Mouse (Mus musculus) kidney, embryonic 14.5 days (tissue): ENCODE results near the gene Adss. TPM values are rescaled to one million over a fixed set of nuclear protein-coding genes. Genes with fewer than 3 reads are reported as not detected.
"Not testable (repeated sequence)": the region's sequence is repeated elsewhere in the genome, so short reads cannot be mapped to it uniquely, and the experiment has no call there.

Experiments used
- ATAC-seq: fragments of 200-750 bp; cut with Nextera tagmentation; 2 replicates; pipeline ENCODE4 v1.8.0; 2017; ENCODE audit warnings: moderate number of reproducible peaks, mild to moderate bottlenecking, moderate TSS enrichment, moderate library complexity; ENCODE audit not compliant: low FRiP score, low TSS enrichment
- H3K27ac ChIP-seq: fragments of 300-500 bp; sonication (generic); 2 replicates; pipeline ENCODE4 v1.5.1; 2014; ENCODE audit warnings: low read depth, mild to moderate bottlenecking, low read length, moderate library complexity, mixed read lengths
- H3K27me3 ChIP-seq: fragments of 300-500 bp; sonication (generic); 2 replicates; pipeline ENCODE4 v1.6.1; 2014; ENCODE audit warnings: mild to moderate bottlenecking, low read length; ENCODE audit not compliant: control insufficient read depth, insufficient read depth
- H3K36me3 ChIP-seq: fragments of 300-500 bp; sonication (generic); 2 replicates; pipeline ENCODE4 v1.6.1; 2014; ENCODE audit warnings: low read length, mixed read lengths; ENCODE audit not compliant: control insufficient read depth, insufficient read depth
- H3K4me1 ChIP-seq: fragments of 300-500 bp; sonication (generic); 2 replicates; pipeline ENCODE4 v1.6.1; 2014; ENCODE audit warnings: low read length, mixed read lengths; ENCODE audit not compliant: control insufficient read depth, insufficient read depth
- H3K4me2 ChIP-seq: fragments of 300-500 bp; sonication (generic); replicated peaks from 2 replicates; pipeline ENCODE4 v1.6.1; 2014; ENCODE audit warnings: low read depth, mild to moderate bottlenecking, low read length
- H3K4me3 ChIP-seq: fragments of 300-500 bp; sonication (generic); 2 replicates; pipeline ENCODE4 v1.5.1; 2014; ENCODE audit warnings: mild to moderate bottlenecking, low read length
- H3K9ac ChIP-seq: fragments of 300-500 bp; sonication (generic); 2 replicates; pipeline ENCODE4 v1.6.1; 2014; ENCODE audit warnings: low read depth, mild to moderate bottlenecking, low read length, moderate library complexity
- H3K9me3 ChIP-seq: fragments of 300-500 bp; sonication (generic); 2 replicates; pipeline ENCODE4 v1.6.1; 2016; ENCODE audit warnings: low read length; ENCODE audit not compliant: control insufficient read depth
- WGBS: fragments of 180-500 bp; shearing (Covaris S2); extraction: QIAGEN DNeasy Blood & Tissue Kit; methylation state at CpG from one replicate; pipeline ENCODE4 v1.1.7; 2014; 5-methylcytosine and 5-hydroxymethylcytosine counted together
- polyA plus RNA-seq: library from polyadenylated mRNA; unstranded; fragments of >200 nt; fragmentation: Nextera tagmentation; extraction: Ambion mirVana; gene quantifications from 2 replicates; pipeline ENCODE4 v1.2.1, GENCODE M21; 2014

Adss gene
- polyA plus RNA-seq, result 51.3 and 65.8 TPM in 2 replicates

- Histone ChIP-seq H3K4me2 (peak within 1 kb of the TSS; percentile 81), H3K4me3 (peak within 1 kb of the TSS; percentile 85), H3K9ac (peak within 1 kb of the TSS; percentile 85), H3K27me3 (no peaks in the 10 kb centered on the region), H3K9me3 (no peaks in the 10 kb centered on the region), H3K27ac (peak within 1 kb of the TSS; percentile 90), H3K36me3 (no peaks in the 10 kb centered on the region), H3K4me1 (peaks cover 9% of the 10 kb centered on the region; the same call in 1 of the 2 replicates)
- under 1% methylated on average over 45 of the region's 64 CpGs for WGBS
- peak; percentile 100 for ATAC-seq
These were observed at the start of gene Adss for GRCm38 (mm10) chr1:177796193-177796939. Gene Adss (minus strand): TSS chr1:177796511.

GRCm38 (mm10) chr1:177845812-177846211 is 49.5 kb upstream of the Adss start:
- H3K36me3 ChIP-seq, H3K4me3 ChIP-seq, H3K9ac ChIP-seq, ATAC-seq, H3K27ac ChIP-seq, H3K4me1 ChIP-seq, H3K4me2 ChIP-seq, H3K27me3 ChIP-seq, H3K9me3 ChIP-seq: not testable (repeated sequence)
- WGBS, result 56% methylated on average over 3 of the region's 3 CpGs

DNA sequence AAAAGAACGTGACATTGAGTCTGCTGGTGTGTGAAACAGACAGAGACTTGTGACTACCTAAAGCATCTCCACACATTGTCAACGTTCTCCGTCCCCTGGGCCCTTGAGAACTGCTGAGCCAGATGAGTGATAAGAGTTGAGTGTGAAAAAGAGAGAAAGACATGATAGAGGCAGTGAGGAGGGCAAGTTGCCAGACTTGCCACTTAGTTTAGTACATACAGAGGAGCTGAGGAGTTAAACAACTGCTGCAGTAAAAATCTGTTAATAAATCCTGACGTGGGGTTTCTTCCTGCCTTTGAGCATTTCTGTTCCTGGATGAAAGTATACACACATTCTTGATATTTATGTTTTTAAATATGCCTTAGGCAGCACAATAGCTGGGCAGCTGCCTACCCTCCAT is 31.5 kb upstream of the Adss start:
- H3K9me3 ChIP-seq, H3K36me3 ChIP-seq, H3K4me2 ChIP-seq, H3K9ac ChIP-seq, H3K27ac ChIP-seq, H3K4me3 ChIP-seq, H3K4me1 ChIP-seq, ATAC-seq, H3K27me3 ChIP-seq: not testable (repeated sequence)
- 85% methylated on average over 4 of the region's 4 CpGs for WGBS

GRCm38 (mm10) chr1:177806772-177807171 is 10.5 kb upstream of the Adss start:
- 25% methylated on average over 1 of the region's 1 CpGs for whole genome bisulfite sequencing
- not testable (repeated sequence) for H3K36me3 ChIP-seq, ATAC-seq, H3K27ac ChIP-seq, H3K4me1 ChIP-seq, H3K4me2 ChIP-seq, H3K9me3 ChIP-seq, H3K9ac ChIP-seq, H3K4me3 ChIP-seq, H3K27me3 ChIP-seq

- no peak overlapping the region for H3K27ac ChIP-seq
- 79% methylated on average over 2 of the region's 2 CpGs for WGBS
- no peaks in the 10 kb centered on the region for H3K9me3 ChIP-seq
- no peak overlapping the region for H3K4me3 ChIP-seq
- H3K4me2 ChIP-seq, result no peak overlapping the region
- H3K27me3 ChIP-seq, result no peaks in the 10 kb centered on the region
- ATAC-seq, result no peak
- H3K9ac ChIP-seq, result no peak overlapping the region
- no peaks in the 10 kb centered on the region for H3K36me3 ChIP-seq
- no peaks in the 10 kb centered on the region for H3K4me1 ChIP-seq
These were observed 7.2 kb upstream of the Adss start for GRCm38 (mm10) chr1:177803511-177803910.

- no peaks in the 10 kb centered on the region for H3K27me3 ChIP-seq
- H3K4me2 ChIP-seq, result no peak overlapping the region
- H3K36me3 ChIP-seq, result no peaks in the 10 kb centered on the region
- no peaks in the 10 kb centered on the region for H3K9me3 ChIP-seq
- H3K4me3 ChIP-seq, result no peak overlapping the region
- no peak overlapping the region for H3K27ac ChIP-seq
- no peak overlapping the region for H3K9ac ChIP-seq
- H3K4me1 ChIP-seq, result peaks cover 9% of the 10 kb centered on the region; the same call in 1 of the 2 replicates
- ATAC-seq, result no peak
- 69% methylated on average over 8 of the region's 8 CpGs for WGBS
These were observed 942 bp upstream of the Adss start for GRCm38 (mm10) chr1:177797151-177797755.

DNA sequence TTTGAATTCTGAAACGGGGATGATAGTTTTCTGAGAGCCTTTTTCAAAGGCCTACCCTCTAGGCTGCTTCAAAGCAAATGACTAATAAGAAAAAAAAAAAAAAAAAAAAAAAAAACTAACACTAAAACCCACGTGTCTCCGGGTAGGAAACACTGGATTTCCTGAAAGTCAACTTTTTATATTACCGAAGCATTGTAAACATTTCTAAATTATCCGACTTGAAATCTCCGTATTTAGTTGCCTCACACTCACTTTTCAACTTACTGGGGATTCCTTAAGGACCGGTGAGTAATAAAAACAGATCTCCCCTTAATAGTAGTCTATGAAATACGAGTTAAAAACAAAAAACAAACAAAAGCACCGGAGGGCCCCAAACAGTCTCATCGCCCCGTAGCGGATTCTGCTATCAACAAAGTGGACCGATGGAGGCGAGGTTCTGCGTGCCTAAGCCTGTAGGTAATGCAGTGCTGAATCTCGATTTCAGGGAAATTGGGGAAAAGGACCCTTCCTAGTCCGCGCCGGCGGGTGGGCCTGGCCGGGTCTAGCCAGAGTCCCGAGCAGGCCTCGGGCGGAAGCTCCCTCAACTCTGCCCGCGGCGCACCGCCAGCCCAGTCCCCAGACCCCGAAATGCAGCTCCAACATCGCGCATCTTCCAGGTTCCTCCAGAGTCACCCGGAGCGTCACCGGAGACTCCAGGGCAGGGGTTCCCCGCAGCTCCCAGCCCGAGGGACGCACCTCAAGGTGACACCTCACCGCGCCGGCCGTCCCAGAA is 704 bp downstream of the Adss start:
- peaks cover 9% of the 10 kb centered on the region; the same call in 1 of the 2 replicates for H3K4me1 ChIP-seq
- no peaks in the 10 kb centered on the region for H3K27me3 ChIP-seq
- peak overlapping the region; percentile 81 for H3K4me2 ChIP-seq
- no peaks in the 10 kb centered on the region for H3K9me3 ChIP-seq
- no peaks in the 10 kb centered on the region for H3K36me3 ChIP-seq
- WGBS, result under 1% methylated on average over 41 of the region's 41 CpGs
- H3K4me3 ChIP-seq, result peak overlapping the region; percentile 85
- H3K9ac ChIP-seq, result peak overlapping the region; percentile 85
- ATAC-seq, result peak; percentile 44
- peak overlapping the region; percentile 90 for H3K27ac ChIP-seq

DNA sequence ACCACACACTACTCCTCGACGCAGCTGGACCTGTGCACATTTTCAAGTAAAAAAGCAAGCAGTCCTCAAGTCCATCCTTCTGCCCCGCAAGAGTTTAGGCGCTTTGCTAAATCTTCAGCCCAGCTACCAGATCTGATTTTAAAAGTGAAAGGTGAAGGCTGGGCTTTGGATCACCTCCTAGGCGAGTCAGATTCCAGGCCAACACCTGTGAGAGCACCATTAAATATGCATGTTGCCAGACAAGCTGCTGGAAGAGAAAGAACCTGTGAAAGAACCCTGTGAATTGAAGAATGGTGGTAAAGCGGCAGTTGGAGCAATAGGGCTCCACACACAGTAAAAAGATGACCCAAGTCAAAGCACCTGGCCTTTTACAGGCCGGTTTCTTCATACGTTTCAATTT is 1.4 kb downstream of the Adss start:
- ATAC-seq, result no peak
- H3K36me3 ChIP-seq, result no peaks in the 10 kb centered on the region
- peak overlapping the region; percentile 85 for H3K9ac ChIP-seq
- H3K9me3 ChIP-seq, result no peaks in the 10 kb centered on the region
- peak overlapping the region; percentile 81 for H3K4me2 ChIP-seq
- H3K4me3 ChIP-seq, result peak overlapping the region; percentile 85
- no peak overlapping the region for H3K27ac ChIP-seq
- H3K4me1 ChIP-seq, result peaks cover 9% of the 10 kb centered on the region; the same call in 1 of the 2 replicates
- H3K27me3 ChIP-seq, result no peaks in the 10 kb centered on the region
- WGBS, result 6% methylated on average over 8 of the region's 8 CpGs
